Mouse (Mus musculus) liver, embryonic 14.5 days (tissue): ENCODE measurements around the gene Kctd7. TPM values are rescaled to one million over a fixed set of nuclear protein-coding genes. Genes with fewer than 3 reads are reported as not detected.

Experiments used
- ATAC-seq: fragments of 200-750 bp; cut with Nextera tagmentation; 2 replicates; pipeline ENCODE4 v1.8.0; 2017; ENCODE audit warnings: moderate number of reproducible peaks, mild to moderate bottlenecking, moderate library complexity; ENCODE audit not compliant: insufficient read depth
- DNase-seq, 3 experiments: peaks; one replicate each; pipeline ENCODE4 v3.0.0-alpha.2; 2012 to 2013; ENCODE audit warnings: low read depth in 3 of 3, low spot score in 3 of 3
- H3K27ac ChIP-seq: fragments of 300-500 bp; sonication (generic); 2 replicates; pipeline ENCODE4 v1.5.1; 2014; ENCODE audit warnings: moderate library complexity, mild to moderate bottlenecking, control low read depth, inconsistent platforms
- H3K27me3 ChIP-seq: fragments of 300-500 bp; sonication (generic); 2 replicates; pipeline ENCODE4 v1.6.1; 2014; ENCODE audit warnings: mild to moderate bottlenecking, low read length, moderate library complexity; ENCODE audit not compliant: control insufficient read depth, insufficient read depth
- H3K36me3 ChIP-seq: fragments of 300-500 bp; sonication (generic); replicated peaks from 2 replicates; pipeline ENCODE4 v1.6.1; 2014; ENCODE audit warnings: low read depth; ENCODE audit not compliant: control insufficient read depth, insufficient read depth
- H3K4me1 ChIP-seq, 2 experiments: fragments of 200-500 bp in 1 of 2; fragments of 300-500 bp in 1 of 2; sonication (generic) in 1 of 2; replicated peaks; 2 replicates each; pipeline ENCODE4 v1.6.1; 2012 to 2014; ENCODE audit warnings: antibody characterized with exemption in 1 of 2, inconsistent platforms in 1 of 2, low read length in 1 of 2; ENCODE audit not compliant: control insufficient read depth in 2 of 2, insufficient read depth in 2 of 2
- H3K4me2 ChIP-seq: fragments of 300-500 bp; sonication (generic); 2 replicates; pipeline ENCODE4 v1.6.1; 2014; ENCODE audit warnings: low read depth, mild to moderate bottlenecking, control low read depth, moderate library complexity
- H3K4me3 ChIP-seq, 2 experiments: fragments of 200-500 bp in 1 of 2; fragments of 300-500 bp in 1 of 2; sonication (generic) in 1 of 2; 2 replicates each; pipeline ENCODE4 v1.5.1; 2012 to 2014; ENCODE audit warnings: low read depth in 2 of 2, low read length in 2 of 2, mild to moderate bottlenecking in 2 of 2, control low read depth in 1 of 2, inconsistent platforms in 1 of 2, moderate library complexity in 1 of 2; ENCODE audit not compliant: insufficient read depth in 1 of 2
- H3K9ac ChIP-seq: fragments of 300-500 bp; sonication (generic); replicated peaks from 2 replicates; pipeline ENCODE4 v1.6.1; 2014; ENCODE audit warnings: mild to moderate bottlenecking, control low read depth, moderate library complexity
- H3K9me3 ChIP-seq: fragments of 300-500 bp; sonication (generic); 2 replicates; pipeline ENCODE4 v1.6.1; 2016; ENCODE audit warnings: low read length, mixed read lengths; ENCODE audit not compliant: control insufficient read depth
- CTCF ChIP-seq: IDR thresholded peaks from 2 replicates; pipeline ENCODE4 v1.5.1; 2016; ENCODE audit warnings: antibody characterized with exemption, low read depth, control low read depth
- EP300 ChIP-seq: IDR thresholded peaks from 2 replicates; pipeline ENCODE4 v1.6.1; 2016; ENCODE audit warnings: antibody characterized with exemption, low read depth
- WGBS: fragments of 180-500 bp; shearing (Covaris S2); extraction: QIAGEN DNeasy Blood & Tissue Kit; methylation state at CpG from one replicate; pipeline ENCODE4 v1.1.7; 2014; ENCODE audit not compliant: insufficient replicate concordance; 5-methylcytosine and 5-hydroxymethylcytosine counted together
- polyA plus RNA-seq, 2 experiments: library from polyadenylated mRNA; depleted of rRNA in 1 of 2; stranded (reverse) in 1 of 2; unstranded in 1 of 2; fragments of >200 nt; fragmentation: Nextera tagmentation in 1 of 2; extraction: Ambion mirVana in 1 of 2; gene quantifications; 2 replicates each; pipeline versions ENCODE4 v1.2.1 to v1.2.3; 2012 to 2014

Gene Kctd7
- polyA plus RNA-seq, 2 experiments = 3.6 to 3.8 TPM

GRCm38 (mm10) chr5:130119236-130119635, 25.4 kb upstream of the Kctd7 start:
- Histone ChIP-seq H3K27ac (no peak overlapping the region), H3K36me3 (peaks cover 2% of the 10 kb centered on the region; the same call in 1 of the 2 replicates), H3K4me2 (no peak overlapping the region), H3K4me1 (no peaks in the 10 kb centered on the region), H3K9ac (no peak overlapping the region), H3K4me3 (no peak overlapping the region), H3K27me3 (no peaks in the 10 kb centered on the region), H3K9me3 (no peaks in the 10 kb centered on the region)
- ATAC-seq (no peak), DNase-seq (no peak)
- TF ChIP-seq EP300 (no peak), CTCF (no peak)
- WGBS = 63% methylated on average over 3 of the region's 3 CpGs

- Histone ChIP-seq H3K9ac (no peak overlapping the region), H3K4me2 (no peak overlapping the region), H3K36me3 (peaks cover 2% of the 10 kb centered on the region; the same call in 1 of the 2 replicates), H3K9me3 (no peaks in the 10 kb centered on the region), H3K27ac (no peak overlapping the region), H3K4me1 (no peaks in the 10 kb centered on the region), H3K27me3 (no peaks in the 10 kb centered on the region), H3K4me3 (no peak overlapping the region)
- no peak for DNase-seq
- TF ChIP-seq EP300 (no peak), CTCF (no peak)
- no peak for ATAC-seq
- WGBS = 76% methylated on average over 12 of the region's 12 CpGs
Measured at GRCm38 (mm10) chr5:130120070-130120736, 24.5 kb upstream of the Kctd7 start.

- no peak for ATAC-seq
- no peaks in the 10 kb centered on the region for H3K27me3 ChIP-seq
- TF ChIP-seq CTCF (no peak), EP300 (no peak)
- no peak overlapping the region for H3K4me3 ChIP-seq
- no peak for DNase-seq
- H3K9me3 ChIP-seq = no peaks in the 10 kb centered on the region
- H3K4me1 ChIP-seq = no peaks in the 10 kb centered on the region
- no peak overlapping the region for H3K27ac ChIP-seq
- 72% methylated on average over 6 of the region's 6 CpGs for WGBS
- H3K9ac ChIP-seq = no peak overlapping the region
- peaks cover 1% of the 10 kb centered on the region; the same call in 1 of the 2 replicates for H3K36me3 ChIP-seq
- H3K4me2 ChIP-seq = no peak overlapping the region
Measured at GRCm38 (mm10) chr5:130120904-130121303, 23.8 kb upstream of the Kctd7 start.

- Histone ChIP-seq H3K4me1 (no peaks in the 10 kb centered on the region), H3K4me2 (no peak overlapping the region), H3K9ac (no peak overlapping the region), H3K27me3 (no peaks in the 10 kb centered on the region), H3K9me3 (no peaks in the 10 kb centered on the region), H3K4me3 (no peak overlapping the region), H3K36me3 (no peaks in the 10 kb centered on the region), H3K27ac (no peak overlapping the region)
- WGBS = 69% methylated on average over 2 of the region's 2 CpGs
- DNase-seq (no peak), ATAC-seq (no peak)
- TF ChIP-seq EP300 = no peak
- no peak for TF ChIP-seq CTCF
Measured at GRCm38 (mm10) chr5:130122355-130122754, 22.3 kb upstream of the Kctd7 start.

- no peak overlapping the region for H3K4me3 ChIP-seq
- no peaks in the 10 kb centered on the region for H3K4me1 ChIP-seq
- no peaks in the 10 kb centered on the region for H3K9me3 ChIP-seq
- no peak overlapping the region for H3K27ac ChIP-seq
- 79% methylated on average over 5 of the region's 5 CpGs for WGBS
- no peaks in the 10 kb centered on the region for H3K27me3 ChIP-seq
- no peak overlapping the region for H3K4me2 ChIP-seq
- TF ChIP-seq CTCF = no peak
- no peak for TF ChIP-seq EP300
- no peak overlapping the region for H3K9ac ChIP-seq
- ATAC-seq (no peak), DNase-seq (no peak)
- H3K36me3 ChIP-seq = no peaks in the 10 kb centered on the region
Measured at GRCm38 (mm10) chr5:130124271-130124670, 20.4 kb upstream of the Kctd7 start.
